Mouse (Mus musculus) megakaryocyte, embryonic 14.5 days (primary cell): ENCODE measurements at regions not wholly inside any gene's neighbourhood (a gene's known extent, or its start where the extent isn't known, plus 50 kb on each side); places are given as distances from the start of the nearest gene placed in this dataset.

Experiments
- H3K27me3 ChIP-seq: replicated peaks from 2 replicates; pipeline ENCODE3; 2012; ENCODE audit warnings: inconsistent platforms
- H3K36me3 ChIP-seq: replicated peaks from 2 replicates; pipeline ENCODE3; 2012; ENCODE audit warnings: low read length, inconsistent platforms, mixed read lengths
- H3K4me1 ChIP-seq: 2 replicates; pipeline ENCODE4 v1.6.1; 2012; ENCODE audit warnings: inconsistent platforms
- H3K4me3 ChIP-seq: replicated peaks from 2 replicates; pipeline ENCODE3; 2012; ENCODE audit warnings: moderate library complexity, mild to moderate bottlenecking, inconsistent platforms
- H3K9me3 ChIP-seq: 2 replicates; pipeline ENCODE4 v1.6.1; 2012; ENCODE audit warnings: inconsistent platforms
- FLI1 ChIP-seq: IDR thresholded peaks from 2 replicates; pipeline ENCODE4 v1.6.1; 2012; ENCODE audit warnings: low read length, inconsistent platforms, mixed read lengths
- GATA1 ChIP-seq: IDR thresholded peaks from 3 replicates; pipeline ENCODE4 v1.6.1; 2012; ENCODE audit warnings: mixed read lengths, low read length, inconsistent platforms, borderline replicate concordance

DNA sequence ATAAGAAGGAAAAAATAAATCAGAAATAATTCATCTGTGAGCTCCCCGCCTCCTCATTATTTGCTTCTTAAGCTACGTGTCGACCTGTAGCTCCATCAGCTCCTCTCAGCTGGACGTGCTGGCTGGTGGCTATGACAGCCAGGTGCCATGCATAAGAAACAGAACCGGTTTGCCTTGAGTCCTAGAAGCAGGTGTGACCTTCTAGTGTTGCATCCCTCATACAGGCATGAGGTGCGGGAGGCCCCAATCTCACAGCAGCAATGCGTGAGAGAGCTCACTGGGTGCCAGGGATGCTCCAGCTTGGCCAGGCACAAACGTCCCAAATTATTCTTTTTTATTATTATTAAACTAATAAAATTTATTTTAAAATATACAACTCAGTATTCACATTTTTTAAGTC is 153.0 kb downstream of the Thbs2 start:
- TF ChIP-seq GATA1 (no peak), FLI1 (no peak)
- H3K36me3 ChIP-seq = no peaks in the 10 kb centered on the region
- H3K4me3 ChIP-seq = peak overlapping the region; percentile 23
- no peaks in the 10 kb centered on the region for H3K9me3 ChIP-seq
- no peaks in the 10 kb centered on the region for H3K27me3 ChIP-seq
- no peaks in the 10 kb centered on the region for H3K4me1 ChIP-seq

DNA sequence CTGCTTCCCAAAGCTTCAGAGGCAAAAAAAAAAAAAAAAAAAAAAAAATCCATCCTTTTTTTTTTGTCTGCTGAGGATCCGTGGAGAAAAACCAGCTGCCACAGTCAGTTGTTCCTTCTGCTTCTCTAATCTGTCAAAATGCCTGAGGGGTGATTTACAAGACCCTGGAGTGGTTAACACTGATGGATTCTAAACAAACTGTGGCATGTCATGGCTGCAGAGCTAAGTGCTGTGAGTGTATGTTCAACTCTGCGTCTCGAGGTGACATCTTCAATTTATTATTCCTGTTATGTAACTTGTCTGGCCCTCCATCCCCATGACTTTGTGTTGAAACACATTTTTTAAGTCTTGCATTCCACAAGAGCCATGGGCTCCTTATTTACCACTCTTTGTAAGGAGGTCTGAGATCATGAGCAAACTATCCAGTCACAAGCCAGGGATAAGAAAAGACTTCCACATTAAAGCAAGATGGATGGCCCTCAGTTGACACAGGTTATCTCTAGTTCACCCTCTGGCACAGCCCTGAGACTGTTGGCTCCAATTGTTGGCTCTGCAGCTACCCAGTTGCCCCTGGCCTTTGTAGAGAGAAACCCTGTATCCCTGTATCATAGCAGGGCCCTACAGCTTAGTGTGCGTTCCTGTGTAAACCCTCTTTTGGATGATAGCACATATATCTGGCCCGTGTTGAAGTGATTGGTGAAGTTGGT is 153.6 kb downstream of the Thbs2 start:
- no peaks in the 10 kb centered on the region for H3K9me3 ChIP-seq
- no peaks in the 10 kb centered on the region for H3K27me3 ChIP-seq
- H3K36me3 ChIP-seq = no peaks in the 10 kb centered on the region
- no peaks in the 10 kb centered on the region for H3K4me1 ChIP-seq
- no peak overlapping the region for H3K4me3 ChIP-seq
- TF ChIP-seq FLI1 (no peak), GATA1 (no peak)

DNA sequence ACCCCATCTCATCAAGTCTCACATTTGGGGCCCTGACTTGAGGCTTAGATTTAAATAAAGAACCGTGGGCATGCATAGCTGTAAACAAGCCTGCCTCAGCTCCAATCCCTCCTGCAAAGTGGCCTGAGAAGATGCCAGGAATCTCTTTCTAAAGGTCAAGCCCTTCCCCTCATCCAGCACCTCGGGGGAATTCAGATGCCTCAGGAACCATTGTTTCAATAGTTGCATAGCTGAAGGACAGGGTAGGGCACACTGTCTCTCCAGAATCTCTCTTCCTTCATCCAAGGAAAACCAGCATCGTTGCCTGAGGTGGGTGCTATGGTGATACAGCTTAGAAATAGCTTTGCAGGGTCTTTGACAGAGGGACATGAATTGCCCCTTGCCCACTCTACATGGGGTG is 154.4 kb downstream of the Thbs2 start:
- Histone ChIP-seq H3K4me3 (no peak overlapping the region), H3K36me3 (no peaks in the 10 kb centered on the region), H3K9me3 (no peaks in the 10 kb centered on the region), H3K27me3 (no peaks in the 10 kb centered on the region), H3K4me1 (no peaks in the 10 kb centered on the region)
- TF ChIP-seq FLI1 = no peak
- no peak for TF ChIP-seq GATA1

DNA sequence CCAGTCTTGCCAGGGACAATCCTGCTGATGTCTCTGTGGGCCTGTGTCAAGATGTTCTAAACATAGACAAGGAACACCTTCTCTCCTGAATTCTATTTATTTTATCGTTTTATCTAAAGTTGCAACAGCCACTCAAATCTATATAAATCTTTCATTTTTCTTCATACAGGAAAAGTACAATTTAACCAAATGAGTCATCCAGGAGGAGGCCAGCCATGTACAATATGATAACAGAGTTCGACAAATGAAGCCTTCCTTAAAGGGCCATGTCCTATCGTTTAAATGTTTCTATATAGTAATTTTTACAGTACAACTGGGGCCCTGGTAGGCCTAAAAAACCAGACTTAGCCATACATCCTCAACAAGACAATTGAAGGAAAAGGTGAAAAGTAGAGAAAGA is 154.8 kb downstream of the Thbs2 start:
- TF ChIP-seq FLI1 (no peak), GATA1 (no peak)
- H3K36me3 ChIP-seq = no peaks in the 10 kb centered on the region
- no peak overlapping the region for H3K4me3 ChIP-seq
- H3K27me3 ChIP-seq = no peaks in the 10 kb centered on the region
- H3K4me1 ChIP-seq = no peaks in the 10 kb centered on the region
- H3K9me3 ChIP-seq = no peaks in the 10 kb centered on the region

DNA sequence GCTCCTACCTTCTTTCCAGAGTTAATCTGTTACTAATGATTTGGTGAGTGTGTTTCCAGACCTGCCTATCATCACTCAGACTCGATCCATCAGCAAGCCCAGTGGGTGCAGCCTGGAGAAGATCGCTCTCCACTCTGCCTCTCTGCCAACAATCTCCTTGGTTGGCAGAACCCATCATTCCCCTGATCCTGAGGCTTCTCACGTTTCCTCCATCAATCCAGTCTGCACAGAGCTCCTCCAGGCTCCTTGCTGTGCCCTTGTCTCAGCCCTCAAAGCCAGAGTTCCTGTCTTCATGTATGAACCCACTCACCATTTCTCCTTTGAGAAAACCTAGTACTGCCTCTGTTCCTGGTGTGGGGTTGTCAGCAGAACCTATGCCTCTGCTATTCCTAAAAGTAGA is 155.5 kb downstream of the Thbs2 start:
- Histone ChIP-seq H3K4me1 (no peaks in the 10 kb centered on the region), H3K9me3 (no peaks in the 10 kb centered on the region), H3K36me3 (no peaks in the 10 kb centered on the region), H3K4me3 (no peak overlapping the region), H3K27me3 (no peaks in the 10 kb centered on the region)
- TF ChIP-seq GATA1 = no peak
- no peak for TF ChIP-seq FLI1

DNA sequence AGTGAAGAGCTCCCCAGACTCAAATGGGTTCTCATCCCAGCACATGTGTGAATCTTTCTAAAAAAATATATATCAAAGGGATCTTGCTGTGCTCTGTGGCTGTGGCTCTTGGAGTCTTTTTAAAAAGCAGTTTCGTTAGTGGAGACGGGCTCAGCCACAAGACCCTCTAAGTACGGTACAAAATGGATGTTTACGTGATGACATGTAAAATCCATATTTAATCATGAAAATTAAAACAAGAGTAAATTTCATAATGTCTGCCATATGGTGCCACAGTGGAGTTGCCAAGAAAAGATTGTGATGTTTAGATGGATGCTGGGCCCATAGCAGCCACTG is 161.1 kb downstream of the Thbs2 start:
- no peaks in the 10 kb centered on the region for H3K36me3 ChIP-seq
- H3K4me3 ChIP-seq = no peak overlapping the region
- H3K4me1 ChIP-seq = 0 out of 2 replicates have a peak, but pooled peaks cover 4% of the 10 kb centered on the region
- no peak for TF ChIP-seq GATA1
- TF ChIP-seq FLI1 = no peak
- H3K9me3 ChIP-seq = no peaks in the 10 kb centered on the region
- H3K27me3 ChIP-seq = no peaks in the 10 kb centered on the region

DNA sequence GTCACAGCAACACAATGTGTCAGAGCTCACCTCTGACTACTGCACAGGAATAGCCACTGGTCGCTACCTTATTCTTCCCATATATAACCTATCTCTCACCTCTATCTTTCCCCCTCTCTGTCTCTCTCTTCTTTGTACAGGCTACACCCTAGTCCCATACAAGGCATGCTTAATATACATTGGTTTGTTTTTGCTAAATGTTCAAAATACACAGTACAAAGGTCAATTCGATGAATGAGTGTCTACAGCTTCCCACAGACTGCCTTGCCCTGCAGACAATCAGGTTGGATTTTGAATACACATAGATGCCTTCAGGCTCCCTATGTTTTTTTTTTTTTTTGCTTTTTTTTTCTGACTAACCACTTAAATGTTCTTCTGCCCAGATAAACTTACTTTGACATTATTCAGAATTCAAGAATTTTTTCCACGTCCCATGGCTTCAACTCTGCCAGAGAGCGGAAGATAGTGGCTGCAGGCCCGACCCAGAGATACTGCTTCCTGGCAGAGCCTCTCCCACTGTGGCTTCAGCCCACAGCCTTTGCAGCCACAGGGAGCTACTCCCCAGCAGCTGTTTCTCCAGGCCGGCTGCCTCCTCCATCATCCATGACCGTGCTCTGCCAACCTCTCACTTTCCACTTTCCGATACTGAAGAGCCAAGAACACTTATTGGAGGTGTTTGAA is 161.6 kb downstream of the Thbs2 start:
- 0 out of 2 replicates have a peak, but pooled peaks cover 4% of the 10 kb centered on the region for H3K4me1 ChIP-seq
- no peaks in the 10 kb centered on the region for H3K36me3 ChIP-seq
- H3K4me3 ChIP-seq = no peak overlapping the region
- no peak for TF ChIP-seq GATA1
- no peak for TF ChIP-seq FLI1
- H3K27me3 ChIP-seq = no peaks in the 10 kb centered on the region
- H3K9me3 ChIP-seq = no peaks in the 10 kb centered on the region

DNA sequence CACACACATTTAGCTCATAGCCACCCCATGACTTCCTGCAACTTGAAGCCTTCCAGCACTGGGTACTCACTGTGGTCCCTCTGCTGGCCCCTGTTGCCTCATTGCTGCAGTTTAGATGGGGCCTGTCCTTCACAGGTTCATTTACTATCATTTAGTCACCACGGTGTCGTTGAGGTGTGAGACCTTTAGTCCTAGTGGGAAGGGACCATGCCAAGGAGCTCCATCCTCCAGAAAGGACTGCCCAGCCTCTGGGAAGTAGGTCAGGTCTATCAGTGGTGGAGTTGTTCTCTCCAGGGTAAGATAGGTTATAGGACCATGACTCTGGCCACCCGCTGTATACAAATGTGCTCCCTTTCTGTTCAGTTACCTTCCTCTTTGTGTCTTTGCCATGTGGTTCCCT is 162.2 kb downstream of the Thbs2 start:
- TF ChIP-seq GATA1 (no peak), FLI1 (no peak)
- Histone ChIP-seq H3K9me3 (no peaks in the 10 kb centered on the region), H3K27me3 (no peaks in the 10 kb centered on the region), H3K36me3 (no peaks in the 10 kb centered on the region), H3K4me3 (no peak overlapping the region), H3K4me1 (0 out of 2 replicates have a peak, but pooled peaks cover 4% of the 10 kb centered on the region)

DNA sequence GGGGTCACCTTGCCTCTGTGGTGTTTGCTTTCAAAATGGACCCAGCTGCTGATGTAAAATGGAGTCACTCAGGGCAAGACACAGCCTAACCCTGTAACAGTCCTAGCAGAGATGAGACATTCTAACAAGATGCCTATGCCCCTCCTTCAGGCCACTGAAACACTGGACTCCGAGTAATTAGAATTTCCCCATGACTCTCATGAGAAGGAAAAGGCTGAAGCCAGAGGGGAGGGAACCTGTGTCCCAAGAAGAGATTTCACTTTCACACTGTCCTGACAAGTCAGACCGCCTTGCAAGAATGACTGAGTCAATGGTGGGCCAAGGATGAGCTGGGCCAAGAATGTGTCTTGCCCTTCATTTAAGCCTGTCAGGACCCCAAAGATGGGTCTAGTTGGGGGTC is 166.3 kb downstream of the Thbs2 start:
- no peaks in the 10 kb centered on the region for H3K9me3 ChIP-seq
- no peak overlapping the region for H3K4me3 ChIP-seq
- no peaks in the 10 kb centered on the region for H3K27me3 ChIP-seq
- TF ChIP-seq GATA1 (no peak), FLI1 (no peak)
- no peaks in the 10 kb centered on the region for H3K36me3 ChIP-seq
- 0 out of 2 replicates have a peak, but pooled peaks cover 4% of the 10 kb centered on the region for H3K4me1 ChIP-seq

DNA sequence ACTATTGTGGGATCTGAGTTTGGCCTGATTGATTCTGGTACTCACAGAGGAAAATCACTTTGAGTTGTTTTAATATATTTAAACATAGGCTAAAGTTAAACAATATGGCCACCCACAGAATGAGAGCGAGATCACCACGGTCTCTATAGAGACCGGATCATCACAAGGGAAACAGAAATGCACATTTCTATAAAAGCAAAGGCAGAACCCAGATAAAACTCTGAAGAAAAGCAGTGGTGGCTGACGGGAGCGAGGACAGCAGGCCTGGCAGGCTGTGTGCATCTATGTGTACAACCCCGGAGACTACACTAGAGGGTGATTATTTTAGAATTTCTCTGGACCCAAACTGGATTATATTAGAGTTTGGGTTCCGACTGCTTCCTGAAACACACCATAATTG is 168.8 kb downstream of the Thbs2 start:
- Histone ChIP-seq H3K4me1 (0 out of 2 replicates have a peak, but pooled peaks cover 2% of the 10 kb centered on the region), H3K4me3 (no peak overlapping the region), H3K36me3 (no peaks in the 10 kb centered on the region), H3K27me3 (no peaks in the 10 kb centered on the region), H3K9me3 (no peaks in the 10 kb centered on the region)
- TF ChIP-seq GATA1 = no peak
- TF ChIP-seq FLI1 = no peak
